Mouse (Mus musculus) myocyte (in vitro differentiated cells): ENCODE results near the gene Scarb1.
A peak's percentile ranks its signal among the peaks of the same experiment; 100 is the strongest.

ENCODE experiments used
- E2F4 ChIP-seq: IDR thresholded peaks from one replicate; pipeline ENCODE4 v1.6.1; 2011; ENCODE audit warnings: mild to moderate bottlenecking, control low read depth, moderate library complexity; ENCODE audit not compliant: insufficient read depth
- POLR2A ChIP-seq: IDR thresholded peaks from one replicate; pipeline ENCODE4 v1.6.1; 2011; ENCODE audit warnings: low read depth, mild to moderate bottlenecking, control low read depth, moderate library complexity; ENCODE audit not compliant: insufficient read length

- TF ChIP-seq E2F4 = no peak
- peak; percentile 39 for TF ChIP-seq POLR2A
Observed at GRCm38 (mm10) chr5:125384512-125385214, 43.8 kb upstream of the Scarb1 start.
